Mouse (Mus musculus): ENCODE results near the gene Per1.
A peak's percentile ranks its signal among the peaks of the same experiment; 100 is the strongest.
"Not testable (repeated sequence)": the region's sequence is repeated elsewhere in the genome, so short reads cannot be mapped to it uniquely, and the experiment has no call there.

Per1 gene

DNA sequence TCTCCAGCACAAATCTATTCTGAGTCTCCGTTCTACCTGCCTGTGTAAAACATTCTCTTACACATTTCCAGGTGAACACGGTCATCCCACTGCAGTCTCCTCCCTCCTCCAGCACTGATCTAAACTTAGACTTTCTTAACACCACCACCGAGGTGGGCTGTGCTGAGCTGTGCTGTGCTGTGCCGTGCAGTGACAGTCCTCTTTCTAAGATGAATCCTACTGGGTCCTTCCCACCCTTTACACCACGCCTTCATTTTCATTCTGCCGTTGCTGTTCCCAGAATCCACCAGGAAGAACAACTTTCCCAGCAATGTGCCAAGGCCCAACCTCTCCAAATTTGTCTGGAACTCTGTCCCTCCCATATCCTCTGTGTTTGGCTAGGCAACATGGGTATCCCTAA lies 8.6 kb upstream of the Per1 start:
- peak; percentile 25 for DNase-seq

DNA sequence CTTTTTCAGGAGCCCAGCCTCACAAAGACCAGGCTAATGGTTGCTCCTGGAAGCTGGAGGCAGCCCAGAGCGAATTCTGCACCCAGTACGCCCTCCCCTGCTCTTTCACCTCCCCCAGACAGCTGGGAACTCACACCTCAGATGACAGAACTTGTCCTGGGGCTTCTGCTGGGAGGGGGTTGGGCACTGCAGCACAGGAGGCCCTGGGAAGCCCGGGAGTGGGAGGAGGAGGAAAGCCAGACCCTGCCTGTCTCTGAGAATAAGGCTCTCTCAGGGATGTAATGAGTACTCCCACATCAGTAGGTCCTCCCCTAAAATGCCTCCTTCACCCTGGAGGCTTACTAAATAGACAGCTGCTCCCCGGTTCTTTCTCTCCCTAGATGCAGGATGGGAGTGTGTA lies 7.9 kb upstream of the Per1 start:
- peak; percentile 41 for DNase-seq

- peak; percentile 3 for DNase-seq
These were observed 7.4 kb upstream of the Per1 start for GRCm38 (mm10) chr11:69087597-69087996.

GRCm38 (mm10) chr11:69088103-69088855 lies 6.7 kb upstream of the Per1 start, which contains the start of gene Vamp2:
TSS of gene Vamp2 (plus strand) at chr11:69088490.
- peak; percentile 97 for DNase-seq

DNA sequence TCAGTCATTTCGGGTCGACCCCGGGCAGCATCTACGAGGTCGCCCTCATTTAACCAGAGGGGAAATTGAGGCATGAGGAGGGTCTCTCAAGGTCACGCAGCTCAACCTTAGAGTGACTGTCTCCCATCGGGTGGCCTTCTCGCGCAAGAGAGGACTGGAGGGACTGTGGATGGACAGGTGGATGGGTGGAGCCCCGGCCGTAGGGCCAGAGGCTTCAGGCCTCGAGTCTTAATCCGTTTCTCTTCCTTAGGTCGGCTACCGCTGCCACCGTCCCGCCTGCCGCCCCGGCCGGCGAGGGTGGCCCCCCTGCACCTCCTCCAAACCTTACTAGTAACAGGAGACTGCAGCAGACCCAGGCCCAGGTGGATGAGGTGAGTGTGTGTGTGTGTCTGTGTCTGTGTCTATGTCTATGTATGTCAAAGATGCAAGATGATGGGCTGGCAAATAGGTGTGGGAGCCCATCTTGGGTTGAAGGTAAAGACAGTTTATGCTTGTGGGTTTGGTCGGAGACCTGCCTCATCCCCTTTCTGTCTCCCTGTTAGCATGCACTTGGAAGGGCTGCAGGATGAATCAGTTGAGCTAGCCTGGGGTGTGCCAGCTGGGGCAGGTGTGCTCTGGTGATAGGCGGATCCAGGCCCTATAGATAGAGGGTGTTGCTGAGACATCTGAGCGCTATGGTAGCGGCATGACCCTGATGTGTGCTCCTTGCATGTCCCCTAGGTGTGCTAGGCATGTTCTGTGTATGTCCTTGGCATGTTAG lies 6.0 kb upstream of the Per1 start:
- peak; percentile 18 for DNase-seq

GRCm38 (mm10) chr11:69089616-69090290 lies 5.3 kb upstream of the Per1 start:
- DNase-seq, result no peak

GRCm38 (mm10) chr11:69090367-69090766 lies 4.7 kb upstream of the Per1 start:
- peak; percentile 14 for DNase-seq

DNA sequence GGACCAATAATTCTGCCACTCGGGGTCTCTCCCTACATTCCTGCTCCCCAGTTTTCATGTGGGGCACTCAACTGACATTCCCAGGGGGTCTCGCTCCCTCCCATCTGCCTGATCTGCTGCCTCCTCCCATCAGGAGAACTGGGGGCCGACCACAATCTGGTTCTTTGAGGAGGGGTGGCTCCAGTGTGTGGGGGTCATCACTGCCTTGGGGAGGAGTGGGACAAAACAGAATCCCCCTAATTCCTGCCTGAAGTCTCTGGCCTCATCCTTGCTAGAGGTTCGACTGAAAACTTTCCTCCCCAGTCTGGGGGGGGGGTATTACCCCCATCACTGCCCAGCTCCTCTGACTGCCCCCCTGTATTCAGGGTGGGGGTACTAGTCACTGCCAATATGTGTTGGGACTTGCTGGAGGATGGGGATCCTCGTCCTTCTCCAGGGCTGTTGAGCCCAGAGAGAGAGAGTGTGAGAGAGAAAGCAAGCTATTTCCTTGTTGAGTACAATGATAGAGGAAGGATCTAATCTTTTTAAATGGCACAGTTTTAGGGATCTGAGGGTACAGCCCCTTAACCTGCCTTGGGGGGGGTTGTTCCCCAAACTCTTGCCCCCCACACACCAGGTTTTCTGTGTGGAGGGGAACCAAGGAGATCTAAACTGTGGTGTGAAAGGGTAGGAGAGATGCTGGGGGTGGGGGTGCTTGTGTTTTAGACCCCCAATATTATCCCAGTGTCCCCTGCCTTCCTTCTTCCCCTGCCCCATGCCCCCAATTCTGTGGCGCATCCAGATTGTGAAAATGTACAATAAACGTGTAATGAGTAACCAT lies 3.2 kb upstream of the Per1 start:
- no peak for DNase-seq

DNA sequence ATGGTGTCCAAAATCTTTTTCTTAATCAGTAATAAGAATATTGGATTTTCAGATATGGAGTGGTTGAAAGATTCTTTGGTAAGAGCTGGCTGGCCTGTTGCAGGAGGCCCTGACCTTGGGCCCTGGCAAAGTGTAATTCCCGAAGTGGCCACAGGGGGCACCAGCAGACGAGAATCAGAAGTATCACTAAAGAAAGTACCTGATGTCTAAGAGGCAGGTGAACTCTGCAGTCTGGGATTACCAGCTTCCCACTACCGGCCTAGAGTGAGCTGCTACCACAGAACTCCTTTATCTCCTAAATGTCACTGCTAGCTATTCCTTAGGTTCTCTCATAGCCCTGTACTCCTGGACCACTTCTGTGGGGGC lies 2.6 kb upstream of the Per1 start:
- peak; percentile 81 for DNase-seq

GRCm38 (mm10) chr11:69092871-69093270 lies 2.1 kb upstream of the Per1 start:
- DNase-seq, result no peak

- DNase-seq, result not testable (repeated sequence)
These were observed 1.2 kb upstream of the Per1 start for GRCm38 (mm10) chr11:69093856-69094255.

DNA sequence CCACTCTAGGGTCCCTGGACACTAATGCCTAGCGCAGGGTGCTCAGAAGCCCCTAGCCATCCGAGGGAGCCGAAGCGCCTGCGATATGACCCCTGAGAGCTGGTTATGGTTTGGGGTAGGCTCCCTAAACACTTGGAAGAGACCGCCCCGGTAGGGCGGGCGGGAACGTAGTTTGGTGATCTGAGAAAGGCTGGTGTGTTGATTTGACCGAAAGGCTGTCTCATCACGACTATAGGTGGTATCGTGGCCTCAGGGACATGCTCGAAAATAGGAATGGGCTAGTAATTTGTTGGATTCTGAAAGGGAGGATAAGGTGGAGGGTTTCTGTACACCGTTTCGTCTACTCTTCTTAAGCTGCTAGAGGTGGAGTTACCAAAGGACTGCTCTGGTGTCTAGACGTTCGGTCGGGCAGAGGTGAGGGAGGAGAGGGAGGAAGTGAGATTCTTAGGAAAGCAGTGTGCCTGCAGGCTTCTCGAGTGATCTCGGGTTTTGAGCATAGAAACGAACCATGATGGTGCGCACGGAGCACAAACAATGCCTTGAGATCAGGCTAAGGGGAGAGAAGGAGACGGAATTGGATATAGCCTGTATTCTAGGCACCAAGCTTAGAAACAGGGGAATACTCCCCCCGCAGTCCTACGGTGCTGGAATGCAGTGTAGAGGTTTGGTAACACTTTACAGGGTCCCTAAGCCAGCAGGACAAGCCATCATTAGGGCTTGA lies 654 bp downstream of the Per1 start:
- DNase-seq, result no peak

- no peak for DNase-seq
These were observed 1.5 kb downstream of the Per1 start for GRCm38 (mm10) chr11:69096360-69096986.

DNA sequence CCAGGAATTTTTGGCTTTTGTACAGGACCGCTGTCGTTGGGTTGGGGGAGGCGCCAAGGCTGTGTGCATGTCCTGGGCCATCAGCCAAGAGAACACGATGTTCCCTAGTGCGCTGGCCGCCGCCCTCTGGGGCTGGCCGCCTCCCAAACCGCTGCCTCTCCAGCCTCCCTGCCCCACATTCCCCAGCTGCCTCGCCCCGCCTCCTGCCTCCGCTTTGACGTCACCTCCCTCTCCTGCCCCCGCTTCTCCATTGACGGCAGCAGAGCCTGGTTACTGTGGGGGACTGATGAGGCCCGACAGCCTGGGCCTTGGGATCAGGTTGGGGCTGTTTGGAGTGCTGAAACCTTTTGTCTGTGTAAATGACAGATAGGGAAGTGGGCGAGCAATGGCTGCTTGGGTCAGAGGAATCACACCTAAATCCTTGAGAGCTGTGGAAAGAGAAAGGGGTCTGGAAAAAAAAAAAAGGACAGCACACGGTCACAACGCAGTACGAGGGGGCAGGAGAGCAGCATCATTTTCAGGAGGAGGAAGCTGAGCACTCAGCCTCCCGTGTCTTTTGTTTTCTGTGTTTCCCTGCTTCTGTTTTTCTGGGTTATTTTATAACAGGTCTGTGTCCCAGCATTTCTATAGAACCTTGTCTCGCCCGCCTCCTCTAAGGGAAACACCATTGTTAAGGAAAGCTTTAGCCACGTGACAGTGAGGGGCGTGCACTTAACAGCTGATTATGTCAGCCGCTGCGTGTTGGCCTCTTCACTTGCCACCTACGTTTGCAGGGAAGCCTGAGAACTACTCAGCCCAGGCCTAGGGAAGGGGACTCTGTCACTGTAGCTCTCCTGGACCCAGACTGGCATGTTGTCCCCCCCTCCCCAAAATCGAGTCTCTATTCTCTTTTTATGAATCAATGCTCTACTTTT lies 2.2 kb downstream of the Per1 start:
- DNase-seq, result peak; percentile 96

GRCm38 (mm10) chr11:69098039-69098761 lies 3.2 kb downstream of the Per1 start:
- DNase-seq, result no peak

GRCm38 (mm10) chr11:69098762-69099091 lies 3.7 kb downstream of the Per1 start:
- peak; percentile 95 for DNase-seq

DNA sequence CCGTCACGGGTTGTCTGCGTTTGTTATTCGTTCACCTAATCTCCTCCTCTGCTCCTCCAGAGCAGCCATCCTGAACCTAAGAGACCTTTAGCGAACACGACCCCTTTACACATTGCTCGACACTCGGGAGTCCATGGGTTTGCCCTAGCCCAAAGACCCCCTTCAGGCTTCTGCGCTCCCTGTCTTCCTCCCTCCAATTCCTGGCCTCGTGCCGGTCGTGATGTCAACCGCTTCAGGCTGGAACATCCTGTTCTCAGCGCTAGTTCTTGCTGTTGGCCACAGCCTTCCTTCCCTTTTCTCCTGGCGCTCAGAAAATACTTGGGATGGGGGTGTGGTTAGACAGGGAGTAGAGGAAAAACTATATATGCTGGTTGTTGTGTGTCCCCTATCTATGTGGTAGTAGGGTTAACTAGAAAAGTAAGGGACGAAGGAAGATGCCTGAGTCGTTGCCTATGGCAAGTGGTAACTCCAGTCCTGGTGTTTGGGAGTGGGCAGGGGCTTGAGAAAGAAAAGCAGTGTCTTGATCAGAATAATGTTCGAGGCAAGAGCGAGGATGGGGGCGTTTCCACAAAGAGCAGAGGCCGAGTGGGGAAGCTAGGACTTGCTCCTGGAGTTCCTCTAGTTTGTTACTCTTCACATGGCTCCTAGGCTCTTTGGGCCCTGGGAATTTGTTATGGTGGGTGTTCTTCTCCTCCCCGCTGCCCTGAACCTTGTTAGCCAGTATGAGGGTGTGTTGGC lies 4.3 kb downstream of the Per1 start:
- peak; percentile 74 for DNase-seq

GRCm38 (mm10) chr11:69099915-69100345 lies 4.9 kb downstream of the Per1 start:
- peak; percentile 91 for DNase-seq

Data from right cerebral cortex, postnatal 14 days (tissue).